In genomic region chr4:77107291-77107690, GRCm38 (mm10) we compare ENCODE assay signal across 26 mouse cellular contexts.
"Had no signal": no experiment of that assay in that cellular context is flagged by ENCODE, and none has a peak within 500 bp of the region (broad histone marks: within the 10 kb centered on the region; RNA-seq: fewer than 3 reads in every experiment).

No protein-coding gene starts in this region.

- H3K9me3 ChIP-seq: heart, embryonic 10.5 days; heart, embryonic 12.5 days; hindbrain, embryonic 10.5 days; hindbrain, embryonic 12.5 days; kidney, embryonic 15.5 days; limb, embryonic 13.5 days; limb, embryonic 15.5 days; liver, embryonic 12.5 days had no signal

- H3K4me3 ChIP-seq: heart, embryonic 10.5 days; heart, embryonic 12.5 days; hindbrain, embryonic 10.5 days; hindbrain, embryonic 12.5 days; kidney, embryonic 15.5 days; layer of hippocampus, adult 2 months; left cerebral cortex, adult 2 months; limb, embryonic 13.5 days; limb, embryonic 15.5 days; liver, embryonic 12.5 days had no signal

- DNase-seq: gastrocnemius, postnatal 10 days; gastrocnemius, postnatal 25 days; heart, adult 18-20 months; heart, postnatal 10 days; heart, postnatal 4 days; kidney, adult 11 months; kidney, adult 2 months; kidney, adult 9 months; kidney, postnatal 10 days; kidney, postnatal 25 days; kidney, postnatal 4 days; left cerebral cortex, postnatal 4 days had no signal

- H3K9ac ChIP-seq: heart, embryonic 12.5 days; hindbrain, embryonic 12.5 days; hindbrain, embryonic 14.5 days; kidney, embryonic 15.5 days; limb, embryonic 13.5 days; limb, embryonic 15.5 days; liver, embryonic 12.5 days; liver, embryonic 14.5 days had no signal

- H3K4me1 ChIP-seq: heart, embryonic 10.5 days; heart, embryonic 12.5 days; hindbrain, embryonic 10.5 days; hindbrain, embryonic 12.5 days; kidney, embryonic 15.5 days; limb, embryonic 13.5 days; limb, embryonic 15.5 days; liver, embryonic 12.5 days had no signal

- H3K4me2 ChIP-seq: heart, embryonic 12.5 days; hindbrain, embryonic 12.5 days; hindbrain, embryonic 14.5 days; kidney, embryonic 15.5 days; limb, embryonic 13.5 days; limb, embryonic 15.5 days; liver, embryonic 12.5 days had no signal

- H3K36me3 ChIP-seq: heart, embryonic 10.5 days; heart, embryonic 12.5 days; hindbrain, embryonic 10.5 days; hindbrain, embryonic 12.5 days; kidney, embryonic 15.5 days; limb, embryonic 13.5 days; limb, embryonic 15.5 days; liver, embryonic 12.5 days had no signal

- H3K27me3 ChIP-seq: heart, embryonic 12.5 days; hindbrain, embryonic 12.5 days; kidney, embryonic 15.5 days; limb, embryonic 13.5 days; limb, embryonic 15.5 days; liver, embryonic 12.5 days had no signal

- H3K27ac ChIP-seq: heart, embryonic 10.5 days; hindbrain, embryonic 10.5 days; hindbrain, embryonic 12.5 days; hindbrain, embryonic 14.5 days; kidney, embryonic 15.5 days; layer of hippocampus, adult 2 months; left cerebral cortex, adult 2 months; limb, embryonic 13.5 days; limb, embryonic 15.5 days; liver, embryonic 12.5 days; liver, embryonic 14.5 days had no signal

- ATAC-seq: hindbrain, embryonic 16.5 days; intestine, embryonic 16.5 days; liver, embryonic 12.5 days had no signal
